In genomic region chr9:25485006-25485405, GRCm38 (mm10) we compare ENCODE assay signal across 8 mouse cellular contexts. TPM values are rescaled to one million over a fixed set of nuclear protein-coding genes. Genes with fewer than 3 reads are reported as not detected.
DNase-seq lines count a peak whose midpoint lies in the region; ATAC-seq and TF ChIP-seq lines count a peak whose summit lies in the region.

No protein-coding gene starts in this region.

- no peak for TF ChIP-seq CTCF in left cerebral cortex, adult 2 months (IDR thresholded peaks at IDR 0.05)
- TF ChIP-seq CTCF in hindbrain, postnatal 0 days (IDR thresholded peaks at IDR 0.05; ENCODE audit: low read depth), result no peak

- peak overlapping the region; percentile 17; the same call in 1 of the 2 replicates for H3K4me3 ChIP-seq in forebrain, embryonic 15.5 days
- H3K4me3 ChIP-seq in forebrain, embryonic 10.5 days, result no peak overlapping the region
- peak overlapping the region; percentile 84 for H3K4me3 ChIP-seq in left cerebral cortex, adult 2 months
- peak overlapping the region; percentile 1; the same call in 1 of the 2 replicates for H3K4me3 ChIP-seq in hindbrain, postnatal 0 days (ENCODE audit: low read length)
- H3K4me3 ChIP-seq in neural tube, embryonic 14.5 days (ENCODE audit: low read depth, low read length), result no peak overlapping the region

- no peaks in the 10 kb centered on the region for H3K36me3 ChIP-seq in forebrain, embryonic 15.5 days
- no peaks in the 10 kb centered on the region for H3K36me3 ChIP-seq in forebrain, embryonic 10.5 days (replicated peaks)
- H3K36me3 ChIP-seq in hindbrain, postnatal 0 days (ENCODE audit: insufficient read depth, low read length), result no peaks in the 10 kb centered on the region
- no peaks in the 10 kb centered on the region for H3K36me3 ChIP-seq in neural tube, embryonic 14.5 days (ENCODE audit: control insufficient read depth, insufficient read depth, low read length)

- intact Hi-C loops in left cerebral cortex, adult 2 months (cut with DNase I), result no loop called here

- no peak for DNase-seq in forebrain, embryonic 10.5 days (ENCODE audit: extremely low spot score, low spot score)
- DNase-seq in left cerebral cortex, adult 2 months (ENCODE audit: extremely low spot score in 1 of 2, low spot score in 2 of 2), result no peak
- no peak for DNase-seq in left cerebral cortex, adult 8-10 months (ENCODE audit: low spot score in 2 of 2)
- no peak for DNase-seq in hindbrain, postnatal 0 days (ENCODE audit: low spot score)
- DNase-seq in kidney, adult 9 months, result no peak
- DNase-seq in spleen, postnatal 36 days (ENCODE audit: low spot score in 2 of 2), result no peak

- no peak overlapping the region for H3K27ac ChIP-seq in forebrain, embryonic 15.5 days (replicated peaks)
- H3K27ac ChIP-seq in forebrain, embryonic 10.5 days, result no peak overlapping the region
- no peak overlapping the region; the same call in 1 of the 2 replicates for H3K27ac ChIP-seq in left cerebral cortex, adult 2 months
- H3K27ac ChIP-seq in hindbrain, postnatal 0 days, result no peak overlapping the region
- no peak overlapping the region for H3K27ac ChIP-seq in neural tube, embryonic 14.5 days (ENCODE audit: low read depth, low read length)

- peaks cover 48% of the 10 kb centered on the region for H3K4me1 ChIP-seq in forebrain, embryonic 15.5 days
- peaks cover 56% of the 10 kb centered on the region for H3K4me1 ChIP-seq in forebrain, embryonic 10.5 days
- H3K4me1 ChIP-seq in hindbrain, postnatal 0 days (ENCODE audit: insufficient read depth, low read length), result peaks cover 13% of the 10 kb centered on the region; the same call in 1 of the 2 replicates
- H3K4me1 ChIP-seq in neural tube, embryonic 14.5 days (ENCODE audit: control insufficient read depth, insufficient read depth, low read length), result 0 out of 2 replicates have a peak, but pooled peaks cover 9% of the 10 kb centered on the region

- no peak for ATAC-seq in forebrain, embryonic 15.5 days (replicated peaks)
- no peak for ATAC-seq in hindbrain, postnatal 0 days
- no peak for ATAC-seq in neural tube, embryonic 14.5 days (ENCODE audit: low read depth)

- H3K9ac ChIP-seq in forebrain, embryonic 15.5 days (replicated peaks), result no peak overlapping the region
- H3K9ac ChIP-seq in hindbrain, postnatal 0 days (replicated peaks; ENCODE audit: low read length), result no peak overlapping the region
- H3K9ac ChIP-seq in neural tube, embryonic 14.5 days (replicated peaks; ENCODE audit: low read depth, low read length), result no peak overlapping the region

- H3K4me2 ChIP-seq in forebrain, embryonic 15.5 days (replicated peaks), result peak overlapping the region; percentile 27
- peak overlapping the region; percentile 88 for H3K4me2 ChIP-seq in hindbrain, postnatal 0 days (ENCODE audit: low read depth, low read length)
- H3K4me2 ChIP-seq in neural tube, embryonic 14.5 days (ENCODE audit: low read depth, low read length), result peak overlapping the region; percentile 26; the same call in 1 of the 2 replicates

- no peaks in the 10 kb centered on the region for H3K9me3 ChIP-seq in forebrain, embryonic 15.5 days
- H3K9me3 ChIP-seq in forebrain, embryonic 10.5 days, result no peaks in the 10 kb centered on the region
- no peaks in the 10 kb centered on the region for H3K9me3 ChIP-seq in hindbrain, postnatal 0 days (ENCODE audit: low read length)
- H3K9me3 ChIP-seq in neural tube, embryonic 14.5 days (ENCODE audit: control insufficient read depth, low read length), result no peaks in the 10 kb centered on the region

- no peaks in the 10 kb centered on the region for H3K27me3 ChIP-seq in forebrain, embryonic 15.5 days
- peaks cover 45% of the 10 kb centered on the region for H3K27me3 ChIP-seq in forebrain, embryonic 10.5 days (ENCODE audit: poor library complexity, severe bottlenecking)
- no peaks in the 10 kb centered on the region for H3K27me3 ChIP-seq in hindbrain, postnatal 0 days (ENCODE audit: insufficient read depth, low read length)
- no peaks in the 10 kb centered on the region for H3K27me3 ChIP-seq in neural tube, embryonic 14.5 days (ENCODE audit: control insufficient read depth, insufficient read depth, low read length)

- 71% methylated on average over 2 of the region's 2 CpGs for WGBS in forebrain, embryonic 15.5 days
- 78% methylated on average over 2 of the region's 2 CpGs for WGBS in forebrain, embryonic 10.5 days
- WGBS in hindbrain, postnatal 0 days, result 49% methylated on average over 2 of the region's 2 CpGs
- 72% methylated on average over 2 of the region's 2 CpGs for WGBS in neural tube, embryonic 14.5 days

RNA-seq across cellular contexts. Expression of gene Eepd1, which starts 3.7 kb away (rescaled TPM):
- 13.5 and 14.2 TPM in 2 replicates for polyA plus RNA-seq in forebrain, embryonic 15.5 days (2015; fragmentation: Nextera tagmentation; extraction: Ambion mirVana)
- polyA plus RNA-seq in forebrain, embryonic 10.5 days (2016; fragmentation: Nextera tagmentation; extraction: Ambion mirVana), result 11.6 and 14.2 TPM in 2 replicates
- 10 to 100 TPM; 20.2 to 22.9 TPM for total RNA-seq in left cerebral cortex, adult 2 months (2021)
- total RNA-seq in left cerebral cortex, adult 8-10 months (2022), result 10 to 100 TPM; 23.0 to 26.1 (median 24.0) TPM
- total RNA-seq in hindbrain, postnatal 0 days (2014; rRNA removed), result 14.5 TPM in 2 replicates
- 15.8 and 16.3 TPM in 2 replicates for polyA plus RNA-seq in hindbrain, postnatal 0 days (2015; fragmentation: Nextera tagmentation; extraction: Ambion mirVana)
- polyA plus RNA-seq in neural tube, embryonic 14.5 days (2014; fragmentation: Nextera tagmentation; extraction: Ambion mirVana), result 11.0 and 19.3 TPM in 2 replicates

Comparison
In these comparisons a context has a peak if more than half of its experiments do, and no peak if none do; other contexts are left out.
1. H3K4me3 ChIP-seq: peak in forebrain, embryonic 15.5 days (single experiment), left cerebral cortex, adult 2 months (single experiment) and hindbrain, postnatal 0 days (single experiment); none in forebrain, embryonic 10.5 days (single experiment) and neural tube, embryonic 14.5 days (single experiment).
2. H3K4me2 ChIP-seq: peak in every context shown above with its lines; median percentile 88 in hindbrain, postnatal 0 days; 27 in forebrain, embryonic 15.5 days; 26 in neural tube, embryonic 14.5 days.